Mouse (Mus musculus) CH12.LX (cell line): ENCODE data around the gene Ick.

Source experiments
- CTCF ChIP-seq, 2 experiments: IDR thresholded peaks in 1 of 2; conservative IDR thresholded peaks in 1 of 2; 2 replicates each; pipeline ENCODE4 v1.5.1; 2011 to 2012; ENCODE audit warnings: low read depth in 2 of 2, low read length in 2 of 2, improper control_type of control experiment in 1 of 2, inconsistent platforms in 1 of 2, mild to moderate bottlenecking in 1 of 2, moderate library complexity in 1 of 2
- MXI1 ChIP-seq: IDR thresholded peaks from 2 replicates; pipeline ENCODE4 v1.6.1; 2011; ENCODE audit warnings: mild to moderate bottlenecking, low read depth, low read length, improper control_type of control experiment
- RCOR1 ChIP-seq: conservative IDR thresholded peaks from 2 replicates; pipeline ENCODE4 v1.6.1; 2012; ENCODE audit warnings: low read depth, mild to moderate bottlenecking, inconsistent platforms, low read length, improper control_type of control experiment

- TF ChIP-seq RCOR1: no peak
- no peak for TF ChIP-seq MXI1
- no peak for TF ChIP-seq CTCF (conservative IDR thresholded peaks at IDR 0.05 in 1 of 2, IDR thresholded peaks at IDR 0.05 in 1 of 2; ENCODE audit: low read depth in 2 of 2, low read length in 2 of 2)
Measured at GRCm38 (mm10) chr9:78165454-78165853, 56.5 kb downstream of the Ick start.
